8 mouse cellular contexts compared by ENCODE assay signal in the genomic region with DNA sequence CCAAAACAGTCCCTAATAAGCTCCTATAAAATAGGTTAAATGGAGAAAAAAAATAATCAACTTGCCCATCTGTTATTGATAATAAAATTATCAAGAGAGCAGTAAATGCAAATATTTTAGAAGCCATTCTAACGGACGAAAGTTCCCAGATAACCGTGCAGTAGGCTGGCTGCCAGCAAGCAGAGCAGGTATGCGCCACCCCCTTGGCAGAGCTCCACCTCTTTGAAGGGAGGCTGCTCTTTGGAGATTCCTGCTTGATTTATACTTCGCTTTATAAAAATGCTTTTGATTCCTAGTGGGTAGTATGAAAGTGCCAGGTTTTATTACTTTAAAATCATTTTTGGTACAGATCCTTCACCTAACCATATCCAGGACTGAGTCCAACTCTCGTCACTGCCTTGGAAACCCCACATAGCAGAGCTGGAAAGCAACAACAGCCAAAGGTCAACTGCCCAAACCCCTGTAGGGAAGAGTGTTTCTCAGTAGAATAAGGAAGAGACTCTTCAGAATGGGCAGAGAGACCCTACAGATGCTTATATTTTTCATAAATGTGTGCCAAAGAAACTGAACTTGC.
DNase-seq lines count a peak whose midpoint lies in the region; ATAC-seq lines count a peak whose summit lies in the region.

No protein-coding gene starts in this region.

- intact Hi-C loops in heart, postnatal 25 days (cut with DNase I) = no loop called here

- DNase-seq in heart, adult 18-20 months = peak; percentile 54 to 67
- no peak for DNase-seq in heart, postnatal 25 days (ENCODE audit: low spot score)
- DNase-seq in testis, postnatal 10 days (ENCODE audit: low spot score) = peak; percentile 66
- no peak for DNase-seq in testis, postnatal 14 days (ENCODE audit: low spot score)
- DNase-seq in urinary bladder, postnatal 25 days (ENCODE audit: low spot score) = peak; percentile 35
- no peak for DNase-seq in layer of hippocampus, adult 8-10 months (ENCODE audit: low spot score in 2 of 2)
- DNase-seq in thymus, postnatal 10 days (ENCODE audit: low spot score in 2 of 2) = no peak

- 36% methylated on average over 6 of the region's 6 CpGs for whole genome bisulfite sequencing in intestine, embryonic 16.5 days

- no peak overlapping the region for H3K27ac ChIP-seq in intestine, embryonic 16.5 days (ENCODE audit: low read length)

- no peak overlapping the region for H3K4me2 ChIP-seq in intestine, embryonic 16.5 days (ENCODE audit: low read depth, low read length)

- H3K36me3 ChIP-seq in intestine, embryonic 16.5 days (ENCODE audit: control insufficient read depth, insufficient read depth, low read length) = no peaks in the 10 kb centered on the region

- H3K4me3 ChIP-seq in intestine, embryonic 16.5 days (ENCODE audit: low read length) = no peak overlapping the region

- no peaks in the 10 kb centered on the region for H3K27me3 ChIP-seq in intestine, embryonic 16.5 days (replicated peaks; ENCODE audit: control insufficient read depth, insufficient read depth, low read length)

- ATAC-seq in intestine, embryonic 16.5 days = peak; percentile 63; the same call in 1 of the 2 replicates

- no peak overlapping the region for H3K9ac ChIP-seq in intestine, embryonic 16.5 days (ENCODE audit: low read depth, low read length)

- no peaks in the 10 kb centered on the region for H3K9me3 ChIP-seq in intestine, embryonic 16.5 days (ENCODE audit: control insufficient read depth, low read length)

- H3K4me1 ChIP-seq in intestine, embryonic 16.5 days (ENCODE audit: control insufficient read depth, insufficient read depth, low read length) = 0 out of 2 replicates have a peak, but pooled peaks cover 2% of the 10 kb centered on the region

Comparison
In these comparisons a context has a peak if more than half of its experiments do, and no peak if none do; other contexts are left out.
1. DNase-seq: peak in heart, adult 18-20 months (2 of 2), testis, postnatal 10 days (single experiment) and urinary bladder, postnatal 25 days (single experiment); none in heart, postnatal 25 days (single experiment), testis, postnatal 14 days (single experiment), layer of hippocampus, adult 8-10 months (0 of 2) and thymus, postnatal 10 days (0 of 2).